Mouse (Mus musculus) liver, embryonic 14.5 days (tissue): Measurements from ENCODE around the gene Pcsk4. TPM values are rescaled to one million over a fixed set of nuclear protein-coding genes. Genes with fewer than 3 reads are reported as not detected.

Experiments
- ATAC-seq: fragments of 200-750 bp; cut with Nextera tagmentation; 2 replicates; pipeline ENCODE4 v1.8.0; 2017; ENCODE audit warnings: moderate number of reproducible peaks, mild to moderate bottlenecking, moderate library complexity; ENCODE audit not compliant: insufficient read depth
- DNase-seq, 3 experiments: peaks; one replicate each; pipeline ENCODE4 v3.0.0-alpha.2; 2012 to 2013; ENCODE audit warnings: low read depth in 3 of 3, low spot score in 3 of 3
- H3K27ac ChIP-seq: fragments of 300-500 bp; sonication (generic); 2 replicates; pipeline ENCODE4 v1.5.1; 2014; ENCODE audit warnings: moderate library complexity, mild to moderate bottlenecking, control low read depth, inconsistent platforms
- H3K27me3 ChIP-seq: fragments of 300-500 bp; sonication (generic); 2 replicates; pipeline ENCODE4 v1.6.1; 2014; ENCODE audit warnings: mild to moderate bottlenecking, low read length, moderate library complexity; ENCODE audit not compliant: control insufficient read depth, insufficient read depth
- H3K36me3 ChIP-seq: fragments of 300-500 bp; sonication (generic); replicated peaks from 2 replicates; pipeline ENCODE4 v1.6.1; 2014; ENCODE audit warnings: low read depth; ENCODE audit not compliant: control insufficient read depth, insufficient read depth
- H3K4me1 ChIP-seq, 2 experiments: fragments of 200-500 bp in 1 of 2; fragments of 300-500 bp in 1 of 2; sonication (generic) in 1 of 2; replicated peaks; 2 replicates each; pipeline ENCODE4 v1.6.1; 2012 to 2014; ENCODE audit warnings: antibody characterized with exemption in 1 of 2, inconsistent platforms in 1 of 2, low read length in 1 of 2; ENCODE audit not compliant: control insufficient read depth in 2 of 2, insufficient read depth in 2 of 2
- H3K4me2 ChIP-seq: fragments of 300-500 bp; sonication (generic); 2 replicates; pipeline ENCODE4 v1.6.1; 2014; ENCODE audit warnings: low read depth, mild to moderate bottlenecking, control low read depth, moderate library complexity
- H3K4me3 ChIP-seq, 2 experiments: fragments of 200-500 bp in 1 of 2; fragments of 300-500 bp in 1 of 2; sonication (generic) in 1 of 2; 2 replicates each; pipeline ENCODE4 v1.5.1; 2012 to 2014; ENCODE audit warnings: low read depth in 2 of 2, low read length in 2 of 2, mild to moderate bottlenecking in 2 of 2, control low read depth in 1 of 2, inconsistent platforms in 1 of 2, moderate library complexity in 1 of 2; ENCODE audit not compliant: insufficient read depth in 1 of 2
- H3K9ac ChIP-seq: fragments of 300-500 bp; sonication (generic); replicated peaks from 2 replicates; pipeline ENCODE4 v1.6.1; 2014; ENCODE audit warnings: mild to moderate bottlenecking, control low read depth, moderate library complexity
- H3K9me3 ChIP-seq: fragments of 300-500 bp; sonication (generic); 2 replicates; pipeline ENCODE4 v1.6.1; 2016; ENCODE audit warnings: low read length, mixed read lengths; ENCODE audit not compliant: control insufficient read depth
- CTCF ChIP-seq: IDR thresholded peaks from 2 replicates; pipeline ENCODE4 v1.5.1; 2016; ENCODE audit warnings: antibody characterized with exemption, low read depth, control low read depth
- EP300 ChIP-seq: IDR thresholded peaks from 2 replicates; pipeline ENCODE4 v1.6.1; 2016; ENCODE audit warnings: antibody characterized with exemption, low read depth
- WGBS: fragments of 180-500 bp; shearing (Covaris S2); extraction: QIAGEN DNeasy Blood & Tissue Kit; methylation state at CpG from one replicate; pipeline ENCODE4 v1.1.7; 2014; ENCODE audit not compliant: insufficient replicate concordance; 5-methylcytosine and 5-hydroxymethylcytosine counted together
- polyA plus RNA-seq, 2 experiments: library from polyadenylated mRNA; depleted of rRNA in 1 of 2; stranded (reverse) in 1 of 2; unstranded in 1 of 2; fragments of >200 nt; fragmentation: Nextera tagmentation in 1 of 2; extraction: Ambion mirVana in 1 of 2; gene quantifications; 2 replicates each; pipeline versions ENCODE4 v1.2.1 to v1.2.3; 2012 to 2014

Pcsk4 gene
- polyA plus RNA-seq, 2 experiments: 3.2 to 6.6 TPM

DNA sequence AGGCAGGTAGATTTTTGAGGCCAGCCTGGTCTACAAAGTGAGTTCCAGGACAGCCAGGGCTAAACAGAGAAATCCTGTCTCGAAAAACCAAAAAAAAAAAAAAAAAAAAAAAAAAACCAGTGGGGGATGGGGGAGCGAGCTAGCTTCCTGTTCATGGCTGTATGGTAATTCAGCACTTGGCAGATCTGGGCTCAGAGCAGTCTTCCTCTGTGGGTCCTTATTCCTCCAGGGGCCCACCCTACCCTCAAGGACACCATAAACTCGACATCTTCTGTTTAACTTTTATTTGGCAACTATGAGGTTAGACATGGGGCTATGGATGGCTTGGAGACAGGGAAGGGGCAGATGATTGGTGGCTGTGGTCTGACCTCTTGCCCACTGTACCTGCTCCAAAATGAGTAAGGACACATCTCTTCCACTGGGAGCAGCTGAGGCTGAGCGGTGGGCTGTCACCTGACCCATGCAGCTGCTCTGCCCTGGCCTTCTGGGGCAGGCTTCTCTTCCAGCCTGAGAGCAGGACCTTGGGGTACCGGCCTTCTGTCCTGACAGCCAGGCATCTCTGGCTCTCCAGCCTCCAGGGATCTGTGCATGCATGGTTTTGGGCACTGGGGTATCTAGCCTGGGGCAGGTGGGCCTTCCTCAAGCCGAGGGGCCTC is 8.2 kb downstream of the Pcsk4 start:
- H3K36me3 ChIP-seq: peaks cover 7% of the 10 kb centered on the region; the same call in 1 of the 2 replicates
- H3K4me1 ChIP-seq: peaks cover 20 to 25% of the 10 kb centered on the region in 2 experiments
- H3K4me3 ChIP-seq: no peak overlapping the region
- H3K27me3 ChIP-seq: peaks cover 1% of the 10 kb centered on the region
- ATAC-seq (no peak), DNase-seq (no peak)
- peak overlapping the region; percentile 11 for H3K27ac ChIP-seq
- no peak for TF ChIP-seq EP300
- TF ChIP-seq CTCF: no peak
- peak overlapping the region; percentile 70 for H3K4me2 ChIP-seq
- 48% methylated on average over 6 of the region's 6 CpGs for WGBS
- no peaks in the 10 kb centered on the region for H3K9me3 ChIP-seq
- H3K9ac ChIP-seq: no peak overlapping the region

- WGBS: under 1% methylated on average over 34 of the region's 34 CpGs
These were observed 8.9 kb downstream of the Pcsk4 start, which contains the start of gene 2310011J03Rik for GRCm38 (mm10) chr10:80320340-80320760. Gene 2310011J03Rik, minus strand, starts transcription at chr10:80320537.

GRCm38 (mm10) chr10:80317011-80317410 is 12.3 kb downstream of the Pcsk4 start:
- peaks cover 7% of the 10 kb centered on the region; the same call in 1 of the 2 replicates for H3K36me3 ChIP-seq

More at GRCm38 (mm10) chr10:80320340-80320760, 8.9 kb downstream of the Pcsk4 start, which contains the start of gene 2310011J03Rik:
- H3K4me3 ChIP-seq: peak within 1 kb of the TSS; percentile 88 to 89
- peak; percentile 82 to 85 (median 82) for DNase-seq
- H3K9me3 ChIP-seq: no peaks in the 10 kb centered on the region
- peak within 1 kb of the TSS; percentile 89 for H3K9ac ChIP-seq
- no peak for TF ChIP-seq CTCF
- TF ChIP-seq EP300: no peak
- H3K4me2 ChIP-seq: peak within 1 kb of the TSS; percentile 70
- H3K27ac ChIP-seq: peak within 1 kb of the TSS; percentile 75
- peaks cover 20 to 26% of the 10 kb centered on the region in 2 experiments for H3K4me1 ChIP-seq
- peaks cover 7% of the 10 kb centered on the region; the same call in 1 of the 2 replicates for H3K36me3 ChIP-seq
- peaks cover 9% of the 10 kb centered on the region for H3K27me3 ChIP-seq
- peak; percentile 49 for ATAC-seq

GRCm38 (mm10) chr10:80316359-80316781 is 12.9 kb downstream of the Pcsk4 start:
- H3K9ac ChIP-seq: 0 out of 2 replicates have a peak overlapping the region, but pooled peaks have one; percentile 9
- no peaks in the 10 kb centered on the region for H3K9me3 ChIP-seq
- no peak overlapping the region for H3K4me3 ChIP-seq
- DNase-seq (no peak), ATAC-seq (no peak)
- WGBS: 16% methylated on average over 11 of the region's 11 CpGs
- H3K4me1 ChIP-seq: peaks cover 16 to 24% of the 10 kb centered on the region in 2 experiments
- TF ChIP-seq EP300 (no peak), CTCF (no peak)
- H3K27me3 ChIP-seq: peaks cover 48% of the 10 kb centered on the region
- peaks cover 7% of the 10 kb centered on the region; the same call in 1 of the 2 replicates for H3K36me3 ChIP-seq
- H3K4me2 ChIP-seq: peak overlapping the region; percentile 25
- peak overlapping the region; percentile 26; the same call in 1 of the 2 replicates for H3K27ac ChIP-seq

More at GRCm38 (mm10) chr10:80317011-80317410, 12.3 kb downstream of the Pcsk4 start:
- peaks cover 16 to 24% of the 10 kb centered on the region in 2 experiments for H3K4me1 ChIP-seq
- H3K4me3 ChIP-seq: no peak overlapping the region
- WGBS: 20% methylated on average over 10 of the region's 10 CpGs
- ATAC-seq: no peak
- peaks cover 42% of the 10 kb centered on the region for H3K27me3 ChIP-seq
- no peak overlapping the region for H3K27ac ChIP-seq
- no peaks in the 10 kb centered on the region for H3K9me3 ChIP-seq
- no peak for TF ChIP-seq EP300
- TF ChIP-seq CTCF: no peak
- H3K4me2 ChIP-seq: peak overlapping the region; percentile 25
- H3K9ac ChIP-seq: peak overlapping the region; percentile 9; the same call in 1 of the 2 replicates
- no peak for DNase-seq

DNA sequence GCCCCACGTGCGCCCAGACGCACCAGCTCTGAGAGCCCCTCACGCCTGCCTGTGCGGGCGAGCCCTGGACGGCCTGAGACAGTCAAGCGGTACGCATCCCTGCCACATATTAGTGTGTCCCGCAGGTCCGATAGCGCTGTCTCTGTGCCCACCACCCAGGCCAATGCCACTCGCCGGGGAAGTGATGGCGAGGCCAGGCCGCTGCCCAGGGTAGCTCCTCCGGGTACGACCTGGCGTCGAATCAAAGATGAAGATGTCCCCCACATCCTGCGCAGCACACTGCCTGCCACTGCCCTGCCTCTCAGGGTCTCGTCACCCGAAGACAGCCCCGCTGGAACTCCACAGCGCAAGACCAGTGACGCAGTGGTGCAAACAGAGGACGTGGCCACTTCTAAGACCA is 14.0 kb downstream of the Pcsk4 start:
- 43% methylated on average over 27 of the region's 27 CpGs for WGBS
- ATAC-seq (no peak), DNase-seq (no peak)
- Histone ChIP-seq H3K9ac (no peak overlapping the region), H3K36me3 (peaks cover 7% of the 10 kb centered on the region; the same call in 1 of the 2 replicates), H3K27ac (no peak overlapping the region), H3K4me1 (peaks cover 12 to 21% of the 10 kb centered on the region in 2 experiments), H3K27me3 (peaks cover 57% of the 10 kb centered on the region), H3K9me3 (no peaks in the 10 kb centered on the region), H3K4me2 (no peak overlapping the region), H3K4me3 (no peak overlapping the region)
- TF ChIP-seq EP300 (no peak), CTCF (no peak)
